Mouse (Mus musculus) CH12.LX (cell line): ENCODE results near the gene Tln2. TPM values are rescaled to one million over a fixed set of nuclear protein-coding genes. Genes with fewer than 3 reads are reported as not detected.
A peak's percentile ranks its signal among the peaks of the same experiment; 100 is the strongest.

Experiments
- DNase-seq: peaks from one replicate; pipeline ENCODE4 v3.0.0-alpha.2; 2013; ENCODE audit errors: extremely low read depth
- H3K27ac ChIP-seq: 2 replicates; pipeline ENCODE4 v1.5.1; 2012; ENCODE audit warnings: low read depth, mild to moderate bottlenecking, control low read depth, moderate library complexity; ENCODE audit not compliant: insufficient read depth
- H3K27me3 ChIP-seq: replicated peaks from 2 replicates; pipeline ENCODE3; 2012; ENCODE audit warnings: inconsistent platforms
- H3K36me3 ChIP-seq, 2 experiments: replicated peaks in 1 of 2; 2 replicates each; pipeline versions ENCODE3 to v1.6.1; 2012; ENCODE audit warnings: inconsistent platforms in 1 of 2, low read length in 1 of 2, mild to moderate bottlenecking in 1 of 2, mixed read lengths in 1 of 2, moderate library complexity in 1 of 2; ENCODE audit not compliant: control insufficient read depth in 1 of 2, insufficient read depth in 1 of 2
- H3K4me1 ChIP-seq, 2 experiments: 2 replicates each; pipeline ENCODE4 v1.6.1; 2012; ENCODE audit warnings: inconsistent platforms in 1 of 2, moderate library complexity in 1 of 2; ENCODE audit not compliant: insufficient read depth in 2 of 2, control insufficient read depth in 1 of 2
- H3K4me2 ChIP-seq: 2 replicates; pipeline ENCODE4 v1.6.1; 2012; ENCODE audit warnings: low read depth, mild to moderate bottlenecking, control low read depth; ENCODE audit not compliant: poor library complexity, insufficient read depth, severe bottlenecking
- H3K4me3 ChIP-seq, 3 experiments: fragments of 150-350 bp in 1 of 3; sonication (generic) in 1 of 3; replicated peaks in 1 of 3; 2 replicates each; pipeline versions ENCODE3 to v1.5.1; 2011 to 2012; ENCODE audit warnings: low read depth in 2 of 3, low read length in 2 of 3, mild to moderate bottlenecking in 2 of 3, moderate library complexity in 2 of 3, control low read depth in 1 of 3, improper control_type of control experiment in 1 of 3, inconsistent platforms in 1 of 3, mixed read lengths in 1 of 3; ENCODE audit not compliant: poor library complexity in 1 of 3
- H3K79me2 ChIP-seq: replicated peaks from 2 replicates; pipeline ENCODE4 v1.6.1; 2012; ENCODE audit warnings: mild to moderate bottlenecking, moderate library complexity; ENCODE audit not compliant: control insufficient read depth, poor library complexity, insufficient read depth, severe bottlenecking; ENCODE audit errors: extremely low read depth
- H3K9ac ChIP-seq: 2 replicates; pipeline ENCODE4 v1.6.1; 2012; ENCODE audit warnings: low read depth, mild to moderate bottlenecking, control low read depth, moderate library complexity; ENCODE audit not compliant: insufficient read depth
- H3K9me3 ChIP-seq: replicated peaks from 2 replicates; pipeline ENCODE3; 2012; ENCODE audit warnings: low read length, inconsistent platforms, mixed read lengths
- BHLHE40 ChIP-seq: IDR thresholded peaks from 2 replicates; pipeline ENCODE4 v1.6.1; 2011; ENCODE audit warnings: mild to moderate bottlenecking, low read depth, low read length, improper control_type of control experiment
- E2F4 ChIP-seq: IDR thresholded peaks from 2 replicates; pipeline ENCODE4 v1.6.1; 2011; ENCODE audit warnings: low read depth, low read length, improper control_type of control experiment; ENCODE audit not compliant: insufficient replicate concordance
- ELF1 ChIP-seq: IDR thresholded peaks from 2 replicates; pipeline ENCODE4 v1.6.1; 2014; ENCODE audit warnings: low read depth, mild to moderate bottlenecking, inconsistent platforms, low read length, improper control_type of control experiment
- EP300 ChIP-seq: IDR thresholded peaks from 2 replicates; pipeline ENCODE4 v1.6.1; 2011; ENCODE audit warnings: low read length, improper control_type of control experiment
- HCFC1 ChIP-seq: IDR thresholded peaks from 2 replicates; pipeline ENCODE4 v1.6.1; 2012; ENCODE audit warnings: low read depth, mild to moderate bottlenecking, inconsistent platforms, low read length, improper control_type of control experiment
- IRF4 ChIP-seq: IDR thresholded peaks from 2 replicates; pipeline ENCODE4 v1.6.1; 2014; ENCODE audit warnings: low read depth, mild to moderate bottlenecking, inconsistent platforms, low read length, improper control_type of control experiment
- JUN ChIP-seq: IDR thresholded peaks from 2 replicates; pipeline ENCODE4 v1.6.1; 2011; ENCODE audit warnings: low read depth, mild to moderate bottlenecking, low read length, improper control_type of control experiment, moderate library complexity; ENCODE audit not compliant: insufficient read depth
- JUND ChIP-seq: conservative IDR thresholded peaks from 2 replicates; pipeline ENCODE4 v1.6.1; 2011; ENCODE audit warnings: low read depth, low read length, improper control_type of control experiment
- KAT2A ChIP-seq: IDR thresholded peaks from 2 replicates; pipeline ENCODE4 v1.6.1; 2012; ENCODE audit warnings: low read length, improper control_type of control experiment, inconsistent platforms; ENCODE audit not compliant: insufficient replicate concordance
- MAFK ChIP-seq: IDR thresholded peaks from 2 replicates; pipeline ENCODE4 v1.6.1; 2011; ENCODE audit warnings: low read length, improper control_type of control experiment; ENCODE audit not compliant: insufficient replicate concordance
- MAX ChIP-seq: IDR thresholded peaks from 2 replicates; pipeline ENCODE4 v1.6.1; 2011; ENCODE audit warnings: low read length, improper control_type of control experiment
- MAZ ChIP-seq: IDR thresholded peaks from 2 replicates; pipeline ENCODE4 v1.6.1; 2012; ENCODE audit warnings: low read depth, mild to moderate bottlenecking, inconsistent platforms, low read length, improper control_type of control experiment, moderate library complexity
- MEF2A ChIP-seq: IDR thresholded peaks from 2 replicates; pipeline ENCODE4 v1.6.1; 2014; ENCODE audit warnings: low read depth, mild to moderate bottlenecking, inconsistent platforms, low read length, improper control_type of control experiment, borderline replicate concordance
- MYC ChIP-seq: IDR thresholded peaks from 2 replicates; pipeline ENCODE4 v1.6.1; 2011; ENCODE audit warnings: low read depth, mild to moderate bottlenecking, improper control_type of control experiment, low read length
- NELFE ChIP-seq: IDR thresholded peaks from 2 replicates; pipeline ENCODE4 v1.6.1; 2011; ENCODE audit warnings: low read depth, low read length, improper control_type of control experiment
- NRF1 ChIP-seq: IDR thresholded peaks from 2 replicates; pipeline ENCODE4 v1.6.1; 2014; ENCODE audit warnings: low read depth, mild to moderate bottlenecking, inconsistent platforms, low read length, improper control_type of control experiment, moderate library complexity
- POLR2A ChIP-seq: IDR thresholded peaks from 2 replicates; pipeline ENCODE4 v1.6.1; 2011; ENCODE audit warnings: low read depth, mild to moderate bottlenecking, improper control_type of control experiment, low read length
- POLR2AphosphoS2 ChIP-seq: IDR thresholded peaks from 2 replicates; pipeline ENCODE4 v1.6.1; 2011; ENCODE audit warnings: low read depth, low read length, improper control_type of control experiment
- RAD21 ChIP-seq: IDR thresholded peaks from 2 replicates; pipeline ENCODE4 v1.6.1; 2011; ENCODE audit warnings: low read depth, mild to moderate bottlenecking, low read length, improper control_type of control experiment, moderate library complexity
- SIN3A ChIP-seq: IDR thresholded peaks from 2 replicates; pipeline ENCODE4 v1.6.1; 2012; ENCODE audit warnings: low read length, improper control_type of control experiment, inconsistent platforms
- SMC3 ChIP-seq: IDR thresholded peaks from 2 replicates; pipeline ENCODE4 v1.6.1; 2011; ENCODE audit warnings: low read depth, low read length, improper control_type of control experiment
- TBP ChIP-seq: conservative IDR thresholded peaks from 2 replicates; pipeline ENCODE4 v1.6.1; 2011; ENCODE audit warnings: low read depth, low read length, improper control_type of control experiment
- UBTF ChIP-seq: IDR thresholded peaks from 2 replicates; pipeline ENCODE4 v1.6.1; 2012; ENCODE audit warnings: low read depth, mild to moderate bottlenecking, inconsistent platforms, low read length, improper control_type of control experiment, moderate library complexity
- USF2 ChIP-seq: conservative IDR thresholded peaks from 2 replicates; pipeline ENCODE4 v1.6.1; 2011; ENCODE audit warnings: low read depth, low read length, improper control_type of control experiment
- ZMIZ1 ChIP-seq: IDR thresholded peaks from 2 replicates; pipeline ENCODE4 v1.6.1; 2012; ENCODE audit warnings: low read depth, mild to moderate bottlenecking, inconsistent platforms, low read length, improper control_type of control experiment
- dilution Hi-C: fragments of 300-500 bp; cut with MboI; formaldehyde crosslinking; loops from 2 replicates; pipeline ENCODE4 v1.14.3; 2020; ENCODE audit warnings: low sequenced_read_pairs; ENCODE audit not compliant: extremely low pct_unique_long_range_greater_than_20kb, extremely low pct_ligation_motif_present
- in situ Hi-C: fragments of 300-500 bp; cut with MboI; formaldehyde crosslinking; loops from 3 replicates; pipeline ENCODE4 v1.14.3; 2019; ENCODE audit warnings: low sequenced_read_pairs, low pct_ligation_motif_present, low pct_unique_long_range_greater_than_20kb, mixed read lengths
- polyA plus RNA-seq: library from polyadenylated mRNA; unstranded; fragments of >175 nt; gene quantifications from 2 replicates; pipeline ENCODE4 v1.2.1, GENCODE M21; 2012; ENCODE audit warnings: low read depth; ENCODE audit not compliant: insufficient read length
- total RNA-seq, 2 experiments: library from RNA; depleted of rRNA; stranded (reverse); fragments of 300-350 nt in 1 of 2; fragments of >200 nt in 1 of 2; gene quantifications; 2 replicates each; pipeline ENCODE4 v1.2.3; 2012 to 2014

Tln2 gene
- total and polyA plus RNA-seq, 3 experiments: 2.6 to 4.4 (median 4.4) TPM

- TF ChIP-seq SMC3 (no peak), EP300 (peak; percentile 93)
- TF ChIP-seq, all 38 proteins: peak for 18
Observed at GRCm38 (mm10) chr9:67463440-67464122, 95.9 kb downstream of the Tln2 start (continued).

- H3K36me3 ChIP-seq: no peaks in the 10 kb centered on the region
- DNase-seq: no peak
- no peak overlapping the region for H3K4me2 ChIP-seq
- TF ChIP-seq E2F4 (no peak), POLR2AphosphoS2 (no peak), RAD21 (no peak), MAFK (no peak), SIN3A (no peak), TBP (no peak), USF2 (no peak), MYC (no peak), BHLHE40 (no peak), ZMIZ1 (no peak), UBTF (no peak), KAT2A (no peak), HCFC1 (no peak), MEF2A (no peak), NELFE (no peak)
- H3K9ac ChIP-seq: no peak overlapping the region
- H3K79me2 ChIP-seq: no peaks in the 10 kb centered on the region
- H3K4me1 ChIP-seq: no peaks in the 10 kb centered on the region
- H3K27me3 ChIP-seq: no peaks in the 10 kb centered on the region
- no peak overlapping the region for H3K27ac ChIP-seq
- in situ Hi-C loops: no loop called here
- no peaks in the 10 kb centered on the region for H3K9me3 ChIP-seq
- H3K4me3 ChIP-seq: no peak overlapping the region
- dilution Hi-C loops: no loop called here
Observed at GRCm38 (mm10) chr9:67441484-67441883, 118.0 kb downstream of the Tln2 start.

- Histone ChIP-seq H3K27ac (no peak overlapping the region), H3K79me2 (no peaks in the 10 kb centered on the region), H3K4me3 (no peak overlapping the region), H3K4me2 (no peak overlapping the region), H3K36me3 (no peaks in the 10 kb centered on the region), H3K9ac (no peak overlapping the region), H3K27me3 (no peaks in the 10 kb centered on the region), H3K4me1 (no peaks in the 10 kb centered on the region), H3K9me3 (no peaks in the 10 kb centered on the region)
- no peak for TF ChIP-seq MAX
- TF ChIP-seq MAZ: no peak
- TF ChIP-seq JUND: no peak
- TF ChIP-seq MEF2A: no peak
- no peak for TF ChIP-seq IRF4
- TF ChIP-seq POLR2A: no peak
- TF ChIP-seq ELF1: no peak
- TF ChIP-seq EP300: no peak
- TF ChIP-seq NRF1: no peak
- no peak for TF ChIP-seq JUN
- no peak for DNase-seq
- in situ Hi-C loops: no loop called here
- dilution Hi-C loops: no loop called here
Observed at GRCm38 (mm10) chr9:67437511-67437910, 122.0 kb downstream of the Tln2 start.
